Mouse (Mus musculus): ENCODE results near the gene Slc25a44. TPM values are rescaled to one million over a fixed set of nuclear protein-coding genes. Genes with fewer than 3 reads are reported as not detected.
"Not testable (repeated sequence)": the region's sequence is repeated elsewhere in the genome, so short reads cannot be mapped to it uniquely, and the experiment has no call there.

The Slc25a44 gene
- polyA plus RNA-seq, 1 experiment from 2014 or later, result 28.0 TPM

- peak; percentile 45 for ATAC-seq (ENCODE audit: low FRiP score, low read depth)
- not testable (repeated sequence) for H3K36me3 ChIP-seq; H3K27me3 ChIP-seq (replicated peaks); H3K4me3 ChIP-seq; H3K27ac ChIP-seq; H3K9me3 ChIP-seq; H3K9ac ChIP-seq; H3K4me1 ChIP-seq
- peak overlapping the region; percentile 32 for H3K4me2 ChIP-seq (replicated peaks)
- 30% methylated on average over 5 of the region's 7 CpGs for WGBS
Observed at GRCm38 (mm10) chr3:88376644-88377043, 48.3 kb downstream of the Slc25a44 start.

GRCm38 (mm10) chr3:88375750-88376626, 49.0 kb downstream of the Slc25a44 start:
- not testable (repeated sequence) for H3K4me1 ChIP-seq; H3K4me3 ChIP-seq; H3K9me3 ChIP-seq; H3K36me3 ChIP-seq; H3K27me3 ChIP-seq (replicated peaks); H3K9ac ChIP-seq
- ATAC-seq (ENCODE audit: low FRiP score, low read depth), result peak; percentile 89
- H3K27ac ChIP-seq, result 0 out of 2 replicates have a peak overlapping the region, but pooled peaks have one; percentile 46
- H3K4me2 ChIP-seq (replicated peaks), result peak overlapping the region; percentile 32
- WGBS, result 12% methylated on average over 19 of the region's 19 CpGs

- not testable (repeated sequence) for H3K4me3 ChIP-seq; H3K4me1 ChIP-seq; H3K36me3 ChIP-seq; H3K27ac ChIP-seq; ATAC-seq (ENCODE audit: low FRiP score, low read depth); H3K4me2 ChIP-seq (replicated peaks); H3K9ac ChIP-seq; H3K27me3 ChIP-seq (replicated peaks)
- peaks cover 17% of the 10 kb centered on the region for H3K9me3 ChIP-seq
- 90% methylated on average over 9 of the region's 9 CpGs for WGBS
Observed at GRCm38 (mm10) chr3:88372643-88373042, 52.3 kb downstream of the Slc25a44 start, which contains the start of gene Bglap3. Gene Bglap3 (minus strand): TSS chr3:88372743.

- WGBS, result 92% methylated on average over 7 of the region's 7 CpGs
- Histone ChIP-seq H3K27me3 (replicated peaks) (peaks cover 24% of the 10 kb centered on the region), H3K9me3 (peaks cover 17% of the 10 kb centered on the region)
- not testable (repeated sequence) for H3K4me1 ChIP-seq; H3K4me2 ChIP-seq (replicated peaks); H3K36me3 ChIP-seq; H3K9ac ChIP-seq; H3K27ac ChIP-seq; ATAC-seq (ENCODE audit: low FRiP score, low read depth); H3K4me3 ChIP-seq
Observed at GRCm38 (mm10) chr3:88368511-88368910, 56.4 kb downstream of the Slc25a44 start.

- not testable (repeated sequence) for H3K4me3 ChIP-seq, H3K9ac ChIP-seq, H3K4me1 ChIP-seq, H3K36me3 ChIP-seq, H3K27ac ChIP-seq
- 49% methylated on average over 4 of the region's 7 CpGs for WGBS
- peak overlapping the region; percentile 47 for H3K4me2 ChIP-seq (replicated peaks)
- peaks cover 24% of the 10 kb centered on the region for H3K27me3 ChIP-seq (replicated peaks)
- peak; percentile 48; the same call in 1 of the 2 replicates for ATAC-seq (ENCODE audit: low FRiP score, low read depth)
- H3K9me3 ChIP-seq, result peaks cover 17% of the 10 kb centered on the region
Observed at GRCm38 (mm10) chr3:88367517-88367916, 57.4 kb downstream of the Slc25a44 start.

GRCm38 (mm10) chr3:88366830-88367428, 58.0 kb downstream of the Slc25a44 start:
- Histone ChIP-seq H3K4me3 (peak overlapping the region; percentile 23), H3K27me3 (replicated peaks) (peaks cover 24% of the 10 kb centered on the region), H3K9me3 (peaks cover 17% of the 10 kb centered on the region), H3K4me2 (replicated peaks) (peak overlapping the region; percentile 47)
- not testable (repeated sequence) for H3K9ac ChIP-seq, H3K36me3 ChIP-seq, H3K27ac ChIP-seq, H3K4me1 ChIP-seq
- WGBS, result 7% methylated on average over 22 of the region's 22 CpGs
- ATAC-seq (ENCODE audit: low FRiP score, low read depth), result peak; percentile 86

- Histone ChIP-seq H3K4me3 (no peak overlapping the region), H3K27ac (no peak overlapping the region), H3K9ac (no peak overlapping the region), H3K27me3 (replicated peaks) (peaks cover 24% of the 10 kb centered on the region), H3K9me3 (peaks cover 11% of the 10 kb centered on the region; the same call in 1 of the 2 replicates), H3K4me2 (replicated peaks) (peak overlapping the region; percentile 33), H3K36me3 (peaks cover 16% of the 10 kb centered on the region), H3K4me1 (peaks cover 3% of the 10 kb centered on the region; the same call in 1 of the 2 replicates)
- no peak for ATAC-seq (ENCODE audit: low FRiP score, low read depth)
- WGBS, result 34% methylated on average over 34 of the region's 34 CpGs
Observed at GRCm38 (mm10) chr3:88365705-88366361, 59.1 kb downstream of the Slc25a44 start.

- Histone ChIP-seq H3K4me1 (peaks cover 7% of the 10 kb centered on the region; the same call in 1 of the 2 replicates), H3K9me3 (no peaks in the 10 kb centered on the region), H3K9ac (no peak within 1 kb of the TSS), H3K27me3 (replicated peaks) (peaks cover 24% of the 10 kb centered on the region), H3K27ac (no peak within 1 kb of the TSS), H3K4me3 (no peak within 1 kb of the TSS), H3K36me3 (peaks cover 31% of the 10 kb centered on the region), H3K4me2 (replicated peaks) (peak within 1 kb of the TSS; percentile 27; the same call in 1 of the 2 replicates)
- 1% methylated on average over 16 of the region's 16 CpGs for WGBS
- ATAC-seq (ENCODE audit: low FRiP score, low read depth), result no peak
Observed at GRCm38 (mm10) chr3:88364337-88364736, 60.6 kb downstream of the Slc25a44 start, which contains the start of gene Paqr6. Gene Paqr6 (plus strand): TSS chr3:88364584.

- no peak overlapping the region for H3K4me3 ChIP-seq
- WGBS, result 68% methylated on average over 4 of the region's 4 CpGs
- peaks cover 24% of the 10 kb centered on the region for H3K27me3 ChIP-seq (replicated peaks)
- H3K9ac ChIP-seq, result no peak overlapping the region
- H3K4me1 ChIP-seq, result peaks cover 7% of the 10 kb centered on the region; the same call in 1 of the 2 replicates
- no peak overlapping the region for H3K27ac ChIP-seq
- peaks cover 37% of the 10 kb centered on the region for H3K36me3 ChIP-seq
- H3K4me2 ChIP-seq (replicated peaks), result no peak overlapping the region
- no peak for ATAC-seq (ENCODE audit: low FRiP score, low read depth)
- no peaks in the 10 kb centered on the region for H3K9me3 ChIP-seq
Observed at GRCm38 (mm10) chr3:88363700-88364099, 61.2 kb downstream of the Slc25a44 start.

- no peak overlapping the region for H3K4me2 ChIP-seq (replicated peaks)
- H3K4me3 ChIP-seq, result no peak overlapping the region
- H3K27ac ChIP-seq, result no peak overlapping the region
- H3K36me3 ChIP-seq, result peaks cover 55% of the 10 kb centered on the region
- 91% methylated on average over 2 of the region's 2 CpGs for WGBS
- no peak for ATAC-seq (ENCODE audit: low FRiP score, low read depth)
- H3K9ac ChIP-seq, result no peak overlapping the region
- peaks cover 24% of the 10 kb centered on the region for H3K27me3 ChIP-seq (replicated peaks)
- H3K9me3 ChIP-seq, result no peaks in the 10 kb centered on the region
- H3K4me1 ChIP-seq, result peaks cover 7% of the 10 kb centered on the region; the same call in 1 of the 2 replicates
Observed at GRCm38 (mm10) chr3:88361612-88362313, 63.2 kb downstream of the Slc25a44 start.

GRCm38 (mm10) chr3:88361096-88361495, 63.8 kb downstream of the Slc25a44 start:
- 82% methylated on average over 6 of the region's 6 CpGs for WGBS
- no peak for ATAC-seq (ENCODE audit: low FRiP score, low read depth)
- Histone ChIP-seq H3K27ac (no peak overlapping the region), H3K9me3 (no peaks in the 10 kb centered on the region), H3K9ac (no peak overlapping the region), H3K4me2 (replicated peaks) (no peak overlapping the region), H3K27me3 (replicated peaks) (peaks cover 23% of the 10 kb centered on the region), H3K4me1 (peaks cover 7% of the 10 kb centered on the region; the same call in 1 of the 2 replicates), H3K36me3 (peaks cover 62% of the 10 kb centered on the region), H3K4me3 (no peak overlapping the region)

Data from neural tube, embryonic 12.5 days (tissue).